Mouse (Mus musculus) mature B cell (primary cell): ENCODE measurements around the gene Gm10273.
"Not testable (repeated sequence)": the region's sequence is repeated elsewhere in the genome, so short reads cannot be mapped to it uniquely, and the experiment has no call there.

ENCODE experiments used
- in situ Hi-C: fragments of 300-500 bp; cut with MboI; formaldehyde crosslinking; loops from 2 replicates; pipeline ENCODE4 v1.14.3; 2019

Gm10273 gene

DNA sequence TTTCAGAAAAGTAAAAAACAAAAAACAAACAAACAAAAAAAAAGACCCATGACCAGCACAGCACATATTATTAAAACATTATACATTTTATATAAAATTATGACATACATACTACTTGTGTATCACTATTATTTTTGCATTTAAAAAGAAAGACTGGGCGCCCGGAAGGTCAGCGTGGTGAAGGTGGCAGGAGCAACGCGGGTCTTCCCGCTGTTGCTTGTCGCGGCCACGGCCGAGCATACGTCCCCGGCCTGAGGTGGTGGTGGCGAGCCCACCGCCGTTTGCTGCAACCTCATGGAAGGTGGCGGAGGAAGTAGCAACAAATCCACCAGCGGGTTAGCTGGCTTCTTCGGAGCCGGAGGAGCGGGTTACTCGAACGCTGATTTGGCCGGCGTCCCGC lies at the start of gene Gm10273:
TSS of gene Gm10273 (plus strand) at position 172 of the 400 bp plus-strand sequence.
- in situ Hi-C loops = not testable (repeated sequence)

DNA sequence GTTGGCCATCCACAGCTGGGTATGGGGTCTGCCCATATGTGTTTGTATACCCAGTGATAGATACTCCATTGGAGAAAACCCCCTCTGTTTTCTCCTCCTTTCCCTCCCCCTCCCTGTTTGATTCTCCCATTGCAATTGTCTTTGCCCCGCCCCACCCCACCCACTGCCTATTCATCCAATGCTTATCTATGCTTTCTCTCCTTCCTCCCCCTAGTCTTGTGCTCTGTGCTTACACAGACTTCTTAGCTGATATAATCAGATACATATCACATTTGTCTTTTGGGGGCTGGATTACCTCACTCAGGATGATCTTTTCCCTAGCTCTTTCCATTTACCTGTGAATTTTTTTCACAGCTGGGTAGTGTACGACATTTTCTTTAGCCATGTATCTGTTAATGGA lies 48.9 kb upstream of the Gm10273 start:
- in situ Hi-C loops = no loop called here

DNA sequence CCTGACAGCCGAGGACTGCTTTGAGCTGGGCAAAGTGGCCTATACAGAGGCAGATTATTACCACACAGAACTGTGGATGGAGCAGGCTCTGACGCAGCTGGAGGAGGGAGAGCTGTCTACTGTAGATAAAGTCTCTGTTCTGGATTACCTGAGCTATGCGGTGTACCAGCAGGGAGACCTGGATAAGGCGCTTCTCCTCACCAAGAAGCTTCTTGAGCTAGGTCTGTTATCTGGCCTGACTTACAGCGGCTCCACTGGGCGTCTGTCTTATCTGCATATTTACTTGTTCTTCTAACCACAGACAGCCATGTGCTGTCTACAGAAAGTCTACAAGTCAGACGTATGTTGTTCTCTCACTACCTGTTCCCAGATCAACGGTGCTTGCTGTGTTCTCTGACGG lies 47.2 kb upstream of the Gm10273 start:
- in situ Hi-C loops = no loop called here

DNA sequence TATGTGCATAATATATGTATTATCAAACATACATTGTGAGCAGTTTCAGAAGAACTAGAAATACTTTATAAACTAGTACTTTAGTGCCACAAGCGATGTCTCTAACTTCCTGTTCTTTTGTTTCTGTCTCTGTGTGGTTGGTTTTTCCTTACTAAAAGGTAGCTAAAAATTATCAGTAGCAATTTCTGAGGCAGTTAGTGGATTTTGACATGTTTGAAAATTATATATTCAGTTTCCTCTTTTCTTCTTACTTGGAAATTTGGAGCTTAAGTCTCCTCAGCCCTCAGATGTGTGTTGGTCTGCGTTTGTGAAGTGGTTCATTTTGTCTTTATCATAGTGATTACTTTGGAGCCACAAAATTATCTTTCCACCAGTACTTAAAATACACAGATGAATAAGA lies 45.9 kb upstream of the Gm10273 start:
- in situ Hi-C loops = no loop called here

DNA sequence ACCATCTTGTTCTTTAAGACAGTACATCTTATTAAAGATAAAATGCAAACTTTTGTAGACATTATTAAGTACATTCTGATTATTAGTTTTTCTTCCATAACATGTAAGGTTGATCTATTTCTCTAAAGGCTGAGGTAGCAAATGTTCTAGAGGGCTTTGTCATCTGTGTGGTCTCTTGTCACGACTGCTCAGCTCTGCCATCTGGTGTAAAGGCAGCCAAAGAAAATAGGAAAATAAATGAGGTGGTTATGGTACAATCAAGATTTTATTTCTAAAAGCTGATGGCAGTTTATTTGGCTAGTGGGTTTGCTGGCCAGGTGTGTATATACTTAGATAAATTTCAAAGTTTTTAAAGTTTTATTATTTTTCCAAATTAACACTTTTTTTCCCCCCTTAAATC lies 42.4 kb upstream of the Gm10273 start:
- in situ Hi-C loops = no loop called here

DNA sequence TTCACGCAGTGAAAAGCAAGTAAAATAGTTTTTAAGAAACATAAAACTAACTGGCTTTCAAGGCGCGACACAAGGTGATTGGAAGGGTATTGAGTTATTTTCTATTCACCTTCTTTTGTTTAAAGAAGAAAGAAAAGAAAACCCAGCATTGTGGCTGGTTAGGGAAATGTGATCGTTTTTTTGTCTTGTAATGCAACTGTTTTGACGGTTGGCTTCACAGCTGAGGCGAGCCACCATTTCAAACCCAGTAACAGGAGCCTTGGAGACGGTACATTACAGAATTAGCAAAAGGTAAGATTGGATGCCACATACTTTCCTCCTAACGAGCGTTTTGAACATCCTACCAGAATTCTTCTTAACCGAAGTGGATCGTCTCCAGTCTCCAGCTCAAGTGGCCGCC lies 41.3 kb upstream of the Gm10273 start:
- in situ Hi-C loops = no loop called here

DNA sequence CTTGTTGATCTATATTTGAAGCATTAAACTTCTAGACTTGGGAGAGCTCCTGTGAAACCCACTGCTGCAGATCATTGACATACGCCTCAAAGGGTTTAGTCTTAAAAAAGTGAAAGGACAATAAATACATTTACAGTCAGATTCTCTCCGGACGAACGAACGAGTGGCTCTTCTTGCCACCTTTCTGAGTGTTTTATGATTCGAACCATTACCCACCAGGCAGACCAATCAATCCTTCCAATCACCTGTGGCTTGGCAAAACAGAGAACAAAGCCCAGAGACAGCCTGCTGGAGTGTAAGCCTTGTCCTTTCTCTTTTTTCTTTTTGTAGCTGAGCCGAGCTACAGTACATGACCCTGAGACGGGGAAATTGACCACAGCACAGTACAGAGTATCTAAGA lies 40.4 kb upstream of the Gm10273 start:
- in situ Hi-C loops = no loop called here

DNA sequence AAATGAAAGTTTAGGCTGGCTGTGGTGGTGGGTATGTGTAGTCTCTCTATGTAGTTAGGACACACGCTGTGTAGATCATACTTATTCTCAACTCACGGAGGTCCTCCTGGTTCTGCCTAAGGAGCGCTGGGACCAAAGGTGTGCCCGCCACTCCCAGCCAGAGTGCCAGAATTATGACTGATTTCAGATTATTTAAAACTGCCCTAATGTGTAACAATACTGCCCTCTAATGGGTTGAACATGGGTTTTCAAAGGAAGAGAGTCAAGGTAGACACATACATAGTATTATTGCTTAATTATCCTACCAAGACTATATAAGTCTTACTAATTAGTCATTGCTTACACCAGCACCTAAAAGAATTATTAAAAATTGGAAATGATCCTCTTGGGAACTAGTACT lies 36.7 kb upstream of the Gm10273 start:
- in situ Hi-C loops = no loop called here

DNA sequence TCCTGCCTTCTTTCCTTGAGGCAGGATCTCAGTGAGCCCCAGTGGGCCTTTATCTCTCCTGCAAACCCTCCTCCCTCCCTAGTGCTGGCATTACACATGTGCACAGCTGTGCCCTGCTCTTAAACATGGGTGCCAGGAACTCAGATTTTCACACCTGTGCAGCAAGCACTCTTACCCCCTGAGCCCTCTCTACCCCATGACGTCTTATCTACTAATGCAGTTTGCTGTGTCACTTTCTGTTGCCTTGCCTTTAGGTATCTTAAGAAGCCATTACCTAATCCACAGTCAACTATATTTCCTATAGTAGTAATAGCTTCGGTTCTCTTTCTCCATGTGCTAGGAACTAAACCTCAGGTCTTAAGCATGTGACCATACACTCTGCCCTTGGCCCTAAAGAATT lies 32.2 kb upstream of the Gm10273 start:
- in situ Hi-C loops = no loop called here

DNA sequence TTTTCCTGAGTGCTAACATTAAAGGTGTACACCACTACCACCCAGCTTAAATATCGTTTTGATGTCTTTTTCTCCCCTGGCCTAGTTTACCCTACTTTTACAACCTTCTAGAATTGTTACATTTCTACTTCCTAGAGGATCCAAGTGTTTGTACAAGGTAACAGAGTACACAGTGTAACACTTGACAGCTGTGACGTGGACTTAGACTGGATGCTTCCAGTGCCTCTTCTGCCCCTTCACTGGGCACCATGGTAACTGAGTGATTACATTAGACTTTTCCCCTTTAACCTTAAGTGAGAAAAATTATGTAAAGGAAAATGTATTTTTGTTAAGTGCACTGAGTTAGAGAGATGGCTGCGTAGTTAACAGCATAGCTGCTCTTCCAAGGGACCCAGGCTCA lies 30.9 kb upstream of the Gm10273 start:
- in situ Hi-C loops = no loop called here

DNA sequence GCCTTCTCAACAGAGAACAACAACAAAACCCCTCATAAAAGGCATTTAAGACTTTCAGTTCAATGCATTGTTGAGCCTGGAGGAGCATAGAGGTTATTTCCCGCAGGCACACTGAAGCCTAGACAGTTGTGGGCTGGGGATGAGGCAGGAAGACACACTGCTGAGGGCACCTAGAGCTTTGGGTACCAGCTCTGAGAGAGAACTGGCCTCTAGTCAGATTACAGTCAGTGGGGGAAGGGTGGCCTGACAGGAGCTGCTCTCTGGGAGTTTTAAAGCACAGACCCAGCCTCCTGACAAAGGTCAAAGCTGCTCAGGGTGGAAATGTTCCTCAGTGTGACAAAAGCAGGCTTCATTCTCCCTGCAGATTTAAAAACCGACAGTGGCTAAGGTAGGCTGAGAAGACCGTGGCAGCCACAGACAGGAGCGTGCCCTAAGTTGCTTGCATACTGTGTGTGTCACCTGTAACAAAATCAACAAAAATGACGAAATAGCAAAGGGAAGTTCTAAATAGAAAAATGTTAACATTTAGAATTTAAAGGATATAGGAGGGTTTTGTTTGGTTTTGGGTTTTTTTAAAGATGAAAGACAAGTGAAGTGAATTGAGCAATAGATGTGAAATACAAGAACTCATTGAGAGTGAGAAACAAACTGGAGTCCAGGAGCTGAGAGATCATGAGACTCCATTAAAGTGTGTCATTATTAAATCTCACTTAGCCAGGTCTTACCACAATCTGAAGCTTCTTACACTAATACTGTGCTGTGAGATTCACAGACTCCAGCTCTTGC lies 29.4 kb upstream of the Gm10273 start:
- in situ Hi-C loops = no loop called here

DNA sequence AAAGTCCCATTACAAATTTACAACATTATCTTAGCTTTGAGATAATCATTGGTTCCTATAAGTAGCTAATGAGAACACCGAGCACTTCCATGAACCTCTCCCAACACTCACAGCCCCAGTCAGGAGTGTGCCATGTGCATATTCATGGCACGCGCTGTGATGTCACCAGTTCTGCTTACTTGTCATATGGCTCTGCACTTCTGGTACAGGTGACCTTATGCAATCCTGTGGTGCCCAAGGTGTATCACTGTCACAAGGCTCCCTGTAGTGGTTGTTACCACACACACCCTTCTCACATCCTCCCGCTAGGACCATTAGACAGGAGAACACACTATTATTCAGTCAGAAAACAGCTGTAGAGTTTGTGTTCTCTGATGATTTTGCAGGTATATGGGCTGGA lies 28.7 kb upstream of the Gm10273 start:
- in situ Hi-C loops = no loop called here

DNA sequence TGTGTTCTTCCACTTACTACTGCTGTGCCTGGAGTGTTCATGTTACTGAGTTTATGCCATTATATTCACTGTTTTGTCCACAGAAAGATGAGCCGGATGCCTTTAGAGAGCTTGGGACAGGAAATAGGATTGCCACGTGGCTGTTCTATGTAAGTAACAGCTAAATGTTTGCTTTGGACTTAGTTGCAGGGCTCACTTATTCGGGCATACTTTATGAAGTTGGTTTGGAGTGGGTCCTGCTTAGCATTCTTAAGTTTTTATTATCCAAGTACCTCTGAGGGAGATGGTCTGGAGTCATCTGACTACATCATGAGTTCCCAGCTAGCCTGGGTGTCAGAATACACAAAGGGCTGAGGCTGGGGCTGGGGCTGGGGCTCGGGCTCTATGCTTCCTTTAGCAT lies 28.2 kb upstream of the Gm10273 start:
- in situ Hi-C loops = no loop called here

DNA sequence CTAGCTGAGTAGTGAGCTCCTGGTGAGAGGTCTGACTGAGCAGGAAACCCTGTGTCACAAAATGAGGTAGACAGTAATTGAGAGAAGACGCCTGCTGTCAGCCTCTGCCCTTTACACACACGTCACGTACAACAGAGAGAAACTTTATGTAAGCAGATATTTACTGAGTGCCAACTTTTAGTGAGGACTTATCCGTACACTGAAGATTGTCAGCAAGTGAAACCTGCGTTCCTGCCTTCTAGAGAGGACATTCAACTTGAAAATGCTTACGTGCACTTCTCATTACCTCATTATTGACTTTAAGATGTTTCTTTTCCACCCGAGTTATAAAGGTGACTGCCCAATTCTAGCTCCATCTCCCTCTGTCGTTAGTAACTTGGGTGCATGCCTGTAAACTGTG lies 26.7 kb upstream of the Gm10273 start:
- in situ Hi-C loops = no loop called here

DNA sequence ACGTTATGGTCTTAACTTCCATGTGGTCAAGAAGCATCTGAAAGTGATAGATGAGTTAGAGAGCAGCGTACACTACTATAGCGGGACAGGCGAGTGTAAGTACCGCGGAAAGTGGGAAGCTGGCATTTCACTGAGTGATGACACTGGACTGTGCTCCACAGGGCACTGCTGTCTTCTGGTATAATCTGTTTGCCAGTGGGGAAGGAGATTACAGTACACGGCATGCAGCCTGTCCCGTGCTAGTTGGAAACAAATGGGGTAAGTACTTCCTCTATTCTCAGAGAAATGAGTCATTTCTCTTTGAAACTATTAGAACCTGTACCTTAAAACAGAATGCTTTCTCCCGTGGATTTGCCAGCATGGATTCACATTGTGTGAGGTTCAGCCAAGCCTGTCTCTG lies 26.0 kb upstream of the Gm10273 start:
- in situ Hi-C loops = no loop called here

DNA sequence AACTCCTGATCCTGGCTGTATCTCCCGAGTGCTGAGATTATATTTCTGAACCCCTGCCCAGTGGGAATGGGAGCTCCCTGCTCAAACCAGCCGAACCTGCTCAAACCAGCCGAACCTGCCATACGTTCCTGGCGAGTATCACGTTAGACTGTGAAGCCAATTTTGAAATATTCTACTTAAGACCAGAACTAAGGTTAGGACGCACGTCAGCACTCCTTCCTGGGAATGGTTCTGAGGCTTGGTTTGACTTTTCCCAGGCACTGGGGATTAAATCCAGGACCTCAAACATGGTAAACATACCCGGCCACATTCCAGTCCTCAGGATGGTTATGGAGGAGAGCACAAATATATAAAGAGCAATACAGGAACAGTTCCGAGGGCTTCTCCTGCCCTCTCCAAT lies 17.5 kb upstream of the Gm10273 start:
- in situ Hi-C loops = no loop called here

DNA sequence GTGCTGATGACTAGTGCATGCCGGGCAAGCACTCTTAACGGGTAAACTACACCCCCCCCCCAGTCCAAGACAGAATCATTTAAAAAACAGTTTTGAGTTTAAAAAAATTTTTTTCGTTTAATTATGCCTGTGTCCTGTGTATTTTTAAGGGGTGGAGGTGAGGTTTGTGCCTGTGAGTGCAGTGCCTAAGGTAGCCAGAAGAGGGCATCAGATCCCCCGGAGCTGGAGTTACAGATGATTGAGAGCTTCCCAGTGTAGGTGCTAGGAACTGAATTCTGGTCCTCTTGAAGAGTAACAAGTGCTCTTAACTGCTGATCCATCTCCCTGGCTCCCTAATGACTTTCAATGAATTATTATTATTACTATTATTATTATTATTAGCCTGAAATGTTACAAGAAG lies 16.7 kb upstream of the Gm10273 start:
- in situ Hi-C loops = no loop called here

DNA sequence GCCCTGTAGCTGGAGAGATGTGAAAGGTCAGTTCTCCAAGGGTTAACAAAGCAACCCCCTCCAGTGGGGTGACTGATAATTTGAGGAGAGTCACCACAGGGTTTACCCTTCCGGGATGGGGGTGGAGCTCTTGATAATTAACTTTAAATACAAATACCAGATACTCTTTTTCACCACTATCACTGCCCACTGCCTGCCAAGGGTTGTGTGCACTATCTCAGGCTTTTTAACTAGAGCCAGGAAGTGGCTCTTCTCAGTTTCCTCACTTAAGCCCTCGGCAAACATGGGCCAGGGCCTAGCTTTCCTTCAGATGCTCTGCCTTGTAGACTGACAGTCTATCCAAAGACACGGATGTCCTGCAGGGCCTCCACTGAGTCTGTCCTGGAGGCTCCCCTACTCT lies 15.5 kb upstream of the Gm10273 start:
- in situ Hi-C loops = no loop called here

DNA sequence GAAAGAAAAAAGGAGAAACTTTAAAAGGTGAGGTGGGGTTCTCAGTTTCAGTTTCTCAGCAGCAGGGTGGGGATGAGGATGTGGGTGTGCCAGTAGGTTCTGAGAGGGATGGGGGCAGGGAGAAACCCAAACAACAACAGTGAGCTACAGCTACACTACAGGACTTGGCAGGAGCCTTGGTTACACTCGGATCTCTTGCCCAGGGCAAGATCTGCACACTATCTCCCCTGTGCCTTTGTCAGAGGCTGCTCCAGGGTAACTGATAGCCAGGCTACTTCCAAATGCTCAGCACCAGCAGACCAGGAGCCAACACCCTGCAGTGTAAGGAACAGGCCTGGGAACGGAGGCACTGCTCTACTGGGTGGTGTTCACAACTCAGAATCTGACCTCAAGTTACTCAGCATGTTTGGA lies 15.0 kb upstream of the Gm10273 start:
- in situ Hi-C loops = no loop called here

DNA sequence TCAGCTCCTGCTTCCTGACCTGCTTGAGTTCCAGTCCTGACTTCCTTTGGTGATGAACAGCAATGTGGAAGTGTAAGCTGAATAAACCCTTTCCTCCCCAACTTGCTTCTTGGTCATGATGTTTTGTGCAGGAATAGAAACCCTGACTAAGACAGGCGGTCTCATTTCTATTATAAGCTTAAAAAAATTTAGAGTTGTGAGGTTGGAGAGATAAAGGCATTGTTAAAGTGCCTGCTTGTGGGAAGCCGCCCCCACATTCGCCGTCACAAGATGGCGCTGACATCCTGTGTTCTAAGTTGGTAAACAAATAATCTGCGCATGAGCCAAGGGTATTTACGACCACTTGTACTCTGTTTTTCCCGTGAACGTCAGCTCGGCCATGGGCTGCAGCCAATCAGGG lies 13.9 kb upstream of the Gm10273 start:
- in situ Hi-C loops = not testable (repeated sequence)

DNA sequence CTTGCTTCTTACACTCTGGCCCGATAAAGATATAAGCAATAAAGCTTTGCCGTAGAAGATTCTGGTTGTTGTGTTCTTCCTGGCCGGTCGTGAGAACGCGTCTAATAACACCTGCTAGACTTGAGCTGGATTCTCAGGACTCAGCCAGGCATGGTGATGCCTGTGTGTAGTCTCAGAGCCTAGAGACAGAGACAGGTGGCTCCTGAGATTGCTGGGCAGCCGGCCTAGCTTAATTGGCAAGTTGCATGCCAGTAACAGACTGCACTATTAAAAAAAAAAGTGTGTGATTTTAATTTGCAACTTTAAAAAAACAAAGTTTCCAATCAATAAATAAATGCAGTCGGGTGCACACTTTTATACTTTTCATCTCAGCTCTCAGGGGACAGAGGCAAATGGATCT lies 8.5 kb upstream of the Gm10273 start:
- in situ Hi-C loops = no loop called here

DNA sequence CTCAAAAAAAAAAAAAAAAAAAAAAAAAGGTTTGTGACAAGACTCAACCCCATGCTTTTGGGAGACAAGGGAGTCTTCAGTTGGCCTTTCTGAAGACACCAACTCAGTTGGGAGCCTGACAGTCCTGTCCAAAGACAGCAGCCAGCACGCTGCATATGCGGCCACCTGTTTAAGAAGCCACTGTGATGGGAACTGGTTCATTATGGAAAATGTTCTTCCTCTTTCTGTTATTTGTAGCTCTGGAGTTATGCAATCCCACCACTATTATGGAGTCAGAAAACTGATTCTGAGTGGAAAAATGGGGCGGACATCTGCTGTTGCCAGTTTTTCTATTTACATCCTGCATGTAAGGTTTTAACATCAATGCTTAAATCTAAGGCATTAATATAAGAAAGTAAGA lies 5.8 kb upstream of the Gm10273 start:
- in situ Hi-C loops = no loop called here

DNA sequence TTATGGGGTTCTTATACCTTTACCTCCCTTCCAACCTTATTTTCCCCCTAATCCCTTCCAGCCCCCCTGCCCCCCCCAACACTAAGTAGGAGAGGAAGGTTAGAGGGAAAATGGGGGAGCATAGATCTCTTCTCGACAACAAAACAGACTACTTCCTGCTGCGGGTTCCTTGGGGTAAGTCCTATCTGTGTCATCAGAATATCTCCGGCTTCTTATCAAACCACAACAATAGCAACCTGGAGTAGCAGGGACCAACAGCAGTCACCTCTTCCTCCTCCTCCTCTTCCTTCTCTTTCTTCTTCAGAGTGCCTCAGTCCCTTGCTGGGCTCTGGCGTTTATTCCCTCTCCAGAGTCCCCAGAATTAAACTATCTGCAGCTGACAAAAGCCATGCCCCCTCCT lies 3.5 kb upstream of the Gm10273 start:
- in situ Hi-C loops = no loop called here
